ENCODE assay signal across 13 mouse cellular contexts in genomic region chr15:83162818-83163485, GRCm38 (mm10). TPM values are rescaled to one million over a fixed set of nuclear protein-coding genes. Genes with fewer than 3 reads are reported as not detected.
DNase-seq lines count a peak whose midpoint lies in the region; ATAC-seq lines count a peak whose summit lies in the region.
"Had no signal": no experiment of that assay in that cellular context is flagged by ENCODE, and none has a peak within 500 bp of the region (broad histone marks: within the 10 kb centered on the region; RNA-seq: fewer than 3 reads in every experiment).

No protein-coding gene starts in this region.

- WGBS in heart, embryonic 10.5 days, result 83% methylated on average over 11 of the region's 11 CpGs
- WGBS in liver, embryonic 12.5 days (ENCODE audit: insufficient replicate concordance), result 83% methylated on average over 11 of the region's 11 CpGs

- no peak overlapping the region for H3K9ac ChIP-seq in liver, embryonic 12.5 days
- H3K9ac ChIP-seq: forebrain, embryonic 12.5 days; lung, embryonic 14.5 days; midbrain, embryonic 15.5 days had no signal

- H3K27me3 ChIP-seq in heart, embryonic 10.5 days (ENCODE audit: insufficient read depth, poor library complexity, severe bottlenecking), result no peaks in the 10 kb centered on the region
- no peaks in the 10 kb centered on the region for H3K27me3 ChIP-seq in liver, embryonic 12.5 days (replicated peaks)
- H3K27me3 ChIP-seq: forebrain, embryonic 12.5 days; midbrain, embryonic 15.5 days had no signal

- no peak overlapping the region for H3K4me3 ChIP-seq in heart, embryonic 10.5 days
- no peak overlapping the region for H3K4me3 ChIP-seq in liver, embryonic 12.5 days
- H3K4me3 ChIP-seq: forebrain, embryonic 12.5 days; midbrain, embryonic 15.5 days had no signal

- H3K27ac ChIP-seq in heart, embryonic 10.5 days, result peak overlapping the region; percentile 36; the same call in 1 of the 2 replicates
- peak overlapping the region; percentile 54 for H3K27ac ChIP-seq in liver, embryonic 12.5 days
- H3K27ac ChIP-seq: forebrain, embryonic 12.5 days; hindbrain, postnatal 0 days; macrophage; midbrain, embryonic 15.5 days had no signal

- ATAC-seq in liver, embryonic 12.5 days, result no peak
- ATAC-seq: hindbrain, postnatal 0 days; midbrain, embryonic 15.5 days had no signal

- peaks cover 40% of the 10 kb centered on the region for H3K4me1 ChIP-seq in heart, embryonic 10.5 days
- H3K4me1 ChIP-seq in liver, embryonic 12.5 days, result peaks cover 71% of the 10 kb centered on the region
- H3K4me1 ChIP-seq: midbrain, embryonic 15.5 days had no signal

- peaks cover 58% of the 10 kb centered on the region for H3K36me3 ChIP-seq in heart, embryonic 10.5 days
- peaks cover 95% of the 10 kb centered on the region for H3K36me3 ChIP-seq in liver, embryonic 12.5 days

- DNase-seq in heart, embryonic 10.5 days (ENCODE audit: low spot score), result no peak
- no peak for DNase-seq in heart, postnatal 36 days
- DNase-seq in ovary, adult 18-20 months (ENCODE audit: low spot score), result peak; percentile 2
- no peak for DNase-seq in ovary, postnatal 36 days (ENCODE audit: low spot score)
- DNase-seq in spleen, postnatal 10 days (ENCODE audit: low spot score in 2 of 2), result no peak
- no peak for DNase-seq in right cerebral cortex, postnatal 25 days
- DNase-seq: kidney, postnatal 14 days; lung, embryonic 14.5 days had no signal

- 0 out of 2 replicates have a peak overlapping the region, but pooled peaks have one; percentile 13 for H3K4me2 ChIP-seq in liver, embryonic 12.5 days
- H3K4me2 ChIP-seq: forebrain, embryonic 12.5 days; lung, embryonic 14.5 days; midbrain, embryonic 15.5 days had no signal

- intact Hi-C loops in heart, postnatal 36 days (cut with DNase I), result no loop called here

- no peaks in the 10 kb centered on the region for H3K9me3 ChIP-seq in heart, embryonic 10.5 days
- no peaks in the 10 kb centered on the region for H3K9me3 ChIP-seq in liver, embryonic 12.5 days (replicated peaks)
- H3K9me3 ChIP-seq: forebrain, embryonic 12.5 days; midbrain, embryonic 15.5 days had no signal

RNA-seq across cellular contexts. Expression of gene Cyb5r3, which starts 9.4 kb away (rescaled TPM):
- 177 and 178 TPM in 2 replicates for polyA plus RNA-seq in heart, embryonic 10.5 days (2016; fragmentation: Nextera tagmentation; extraction: Ambion mirVana)
- 10 to 100 TPM; 88.0 to 94.8 TPM for total RNA-seq in heart, postnatal 36 days (2021)
- polyA plus RNA-seq in liver, embryonic 12.5 days (2016; fragmentation: Nextera tagmentation; extraction: Ambion mirVana), result 151 and 172 TPM in 2 replicates

RNA-seq across cellular contexts. Expression of gene Poldip3, which starts 13.8 kb away (rescaled TPM):
- polyA plus RNA-seq in heart, embryonic 10.5 days (2016; fragmentation: Nextera tagmentation; extraction: Ambion mirVana), result 105 and 119 TPM in 2 replicates
- 10 to 100 TPM; 26.6 to 29.1 TPM for total RNA-seq in heart, postnatal 36 days (2021)
- polyA plus RNA-seq in liver, embryonic 12.5 days (2016; fragmentation: Nextera tagmentation; extraction: Ambion mirVana), result 83.0 and 86.7 TPM in 2 replicates

RNA-seq across cellular contexts. Expression of gene Rrp7a, which starts 40.4 kb away (rescaled TPM):
- polyA plus RNA-seq in heart, embryonic 10.5 days (2016; fragmentation: Nextera tagmentation; extraction: Ambion mirVana), result 52.7 and 64.6 TPM in 2 replicates
- total RNA-seq in heart, postnatal 36 days (2021), result 10 to 100 TPM; 42.3 to 42.8 TPM
- 36.5 and 42.3 TPM in 2 replicates for polyA plus RNA-seq in liver, embryonic 12.5 days (2016; fragmentation: Nextera tagmentation; extraction: Ambion mirVana)
